Mouse (Mus musculus): ENCODE data around the gene Sez6l2. TPM values are rescaled to one million over a fixed set of nuclear protein-coding genes. Genes with fewer than 3 reads are reported as not detected.
A peak's percentile ranks its signal among the peaks of the same experiment; 100 is the strongest.

Gene Sez6l2
- polyA plus RNA-seq, 1 experiment, result 3.7 TPM

GRCm38 (mm10) chr7:126986319-126986718 is 36.0 kb downstream of the Sez6l2 start:
- WGBS, result 53% methylated on average over 9 of the region's 9 CpGs
- H3K36me3 ChIP-seq (ENCODE audit: control insufficient read depth, insufficient read depth, low read length), result no peaks in the 10 kb centered on the region
- H3K27me3 ChIP-seq (ENCODE audit: control insufficient read depth, insufficient read depth, low read length), result no peaks in the 10 kb centered on the region
- H3K4me1 ChIP-seq (replicated peaks; ENCODE audit: control insufficient read depth, insufficient read depth, low read length), result peaks cover 7% of the 10 kb centered on the region
- DNase-seq, result peak; percentile 57
- TF ChIP-seq POLR2A (IDR thresholded peaks at IDR 0.05; ENCODE audit: control insufficient read depth, extremely low read depth, insufficient read depth, low read length, poor library complexity) (no peak), CTCF (IDR thresholded peaks at IDR 0.05; ENCODE audit: borderline replicate concordance, control insufficient read depth, extremely low read depth, insufficient read depth, low read length, poor library complexity) (peak; percentile 83; the same call in 1 of the 2 replicates)
- no peak overlapping the region for H3K4me3 ChIP-seq (ENCODE audit: control insufficient read depth, insufficient read depth, low read length)
- no peak overlapping the region for H3K27ac ChIP-seq (ENCODE audit: control insufficient read depth, insufficient read depth, low read length)

GRCm38 (mm10) chr7:126988816-126989215 is 38.5 kb downstream of the Sez6l2 start:
- TF ChIP-seq CTCF (IDR thresholded peaks at IDR 0.05; ENCODE audit: borderline replicate concordance, control insufficient read depth, extremely low read depth, insufficient read depth, low read length, poor library complexity), result no peak
- no peak for TF ChIP-seq POLR2A (IDR thresholded peaks at IDR 0.05; ENCODE audit: control insufficient read depth, extremely low read depth, insufficient read depth, low read length, poor library complexity)
- Histone ChIP-seq H3K27ac (ENCODE audit: control insufficient read depth, insufficient read depth, low read length) (no peak overlapping the region), H3K4me3 (ENCODE audit: control insufficient read depth, insufficient read depth, low read length) (no peak overlapping the region), H3K36me3 (ENCODE audit: control insufficient read depth, insufficient read depth, low read length) (no peaks in the 10 kb centered on the region), H3K27me3 (ENCODE audit: control insufficient read depth, insufficient read depth, low read length) (no peaks in the 10 kb centered on the region), H3K4me1 (replicated peaks; ENCODE audit: control insufficient read depth, insufficient read depth, low read length) (peaks cover 7% of the 10 kb centered on the region)
- 71% methylated on average over 8 of the region's 8 CpGs for WGBS
- DNase-seq, result no peak

- H3K27me3 ChIP-seq (ENCODE audit: control insufficient read depth, insufficient read depth, low read length), result no peaks in the 10 kb centered on the region
- no peaks in the 10 kb centered on the region; the same call in 1 of the 2 replicates for H3K36me3 ChIP-seq (ENCODE audit: control insufficient read depth, insufficient read depth, low read length)
- H3K27ac ChIP-seq (ENCODE audit: control insufficient read depth, insufficient read depth, low read length), result no peak overlapping the region
- TF ChIP-seq CTCF (IDR thresholded peaks at IDR 0.05; ENCODE audit: borderline replicate concordance, control insufficient read depth, extremely low read depth, insufficient read depth, low read length, poor library complexity) (no peak), POLR2A (IDR thresholded peaks at IDR 0.05; ENCODE audit: control insufficient read depth, extremely low read depth, insufficient read depth, low read length, poor library complexity) (no peak)
- 87% methylated on average over 4 of the region's 4 CpGs for WGBS
- no peak overlapping the region for H3K4me3 ChIP-seq (ENCODE audit: control insufficient read depth, insufficient read depth, low read length)
- no peak for DNase-seq
- H3K4me1 ChIP-seq (replicated peaks; ENCODE audit: control insufficient read depth, insufficient read depth, low read length), result peaks cover 5% of the 10 kb centered on the region; the same call in 1 of the 2 replicates
Observed at GRCm38 (mm10) chr7:126996449-126996848, 46.1 kb downstream of the Sez6l2 start.

- H3K27ac ChIP-seq (ENCODE audit: control insufficient read depth, insufficient read depth, low read length), result no peak overlapping the region
- H3K4me1 ChIP-seq (replicated peaks; ENCODE audit: control insufficient read depth, insufficient read depth, low read length), result peaks cover 5% of the 10 kb centered on the region; the same call in 1 of the 2 replicates
- TF ChIP-seq CTCF (IDR thresholded peaks at IDR 0.05; ENCODE audit: borderline replicate concordance, control insufficient read depth, extremely low read depth, insufficient read depth, low read length, poor library complexity) (no peak), POLR2A (IDR thresholded peaks at IDR 0.05; ENCODE audit: control insufficient read depth, extremely low read depth, insufficient read depth, low read length, poor library complexity) (no peak)
- no peaks in the 10 kb centered on the region; the same call in 1 of the 2 replicates for H3K36me3 ChIP-seq (ENCODE audit: control insufficient read depth, insufficient read depth, low read length)
- no peak for DNase-seq
- no peaks in the 10 kb centered on the region for H3K27me3 ChIP-seq (ENCODE audit: control insufficient read depth, insufficient read depth, low read length)
- WGBS, result 70% methylated on average over 10 of the region's 10 CpGs
- no peak overlapping the region for H3K4me3 ChIP-seq (ENCODE audit: control insufficient read depth, insufficient read depth, low read length)
Observed at GRCm38 (mm10) chr7:126999568-126999967, 49.2 kb downstream of the Sez6l2 start.

- Histone ChIP-seq H3K27ac (ENCODE audit: control insufficient read depth, insufficient read depth, low read length) (no peak overlapping the region), H3K4me3 (ENCODE audit: control insufficient read depth, insufficient read depth, low read length) (no peak overlapping the region), H3K27me3 (ENCODE audit: control insufficient read depth, insufficient read depth, low read length) (no peaks in the 10 kb centered on the region), H3K4me1 (replicated peaks; ENCODE audit: control insufficient read depth, insufficient read depth, low read length) (peaks cover 7% of the 10 kb centered on the region; the same call in 1 of the 2 replicates), H3K36me3 (ENCODE audit: control insufficient read depth, insufficient read depth, low read length) (no peaks in the 10 kb centered on the region)
- DNase-seq, result no peak
- 93% methylated on average over 5 of the region's 5 CpGs for WGBS
- TF ChIP-seq CTCF (IDR thresholded peaks at IDR 0.05; ENCODE audit: borderline replicate concordance, control insufficient read depth, extremely low read depth, insufficient read depth, low read length, poor library complexity) (no peak), POLR2A (IDR thresholded peaks at IDR 0.05; ENCODE audit: control insufficient read depth, extremely low read depth, insufficient read depth, low read length, poor library complexity) (no peak)
Observed at GRCm38 (mm10) chr7:127003620-127004019, 53.3 kb downstream of the Sez6l2 start.

GRCm38 (mm10) chr7:127004122-127004875 is 53.9 kb downstream of the Sez6l2 start:
- Histone ChIP-seq H3K4me1 (replicated peaks; ENCODE audit: control insufficient read depth, insufficient read depth, low read length) (peaks cover 10% of the 10 kb centered on the region; the same call in 1 of the 2 replicates), H3K27me3 (ENCODE audit: control insufficient read depth, insufficient read depth, low read length) (no peaks in the 10 kb centered on the region), H3K27ac (ENCODE audit: control insufficient read depth, insufficient read depth, low read length) (no peak overlapping the region), H3K36me3 (ENCODE audit: control insufficient read depth, insufficient read depth, low read length) (no peaks in the 10 kb centered on the region), H3K4me3 (ENCODE audit: control insufficient read depth, insufficient read depth, low read length) (no peak overlapping the region)
- WGBS, result 92% methylated on average over 4 of the region's 4 CpGs
- TF ChIP-seq POLR2A (IDR thresholded peaks at IDR 0.05; ENCODE audit: control insufficient read depth, extremely low read depth, insufficient read depth, low read length, poor library complexity), result no peak
- TF ChIP-seq CTCF (IDR thresholded peaks at IDR 0.05; ENCODE audit: borderline replicate concordance, control insufficient read depth, extremely low read depth, insufficient read depth, low read length, poor library complexity), result no peak
- no peak for DNase-seq
